ENCODE assay signal across 8 mouse cellular contexts in genomic region chr2:167061381-167062034, GRCm38 (mm10). TPM values are rescaled to one million over a fixed set of nuclear protein-coding genes. Genes with fewer than 3 reads are reported as not detected.
A peak's percentile ranks its signal among the peaks of the same experiment; 100 is the strongest.
DNase-seq lines count a peak whose midpoint lies in the region; ATAC-seq and TF ChIP-seq lines count a peak whose summit lies in the region.

No protein-coding gene starts in this region.

- intact Hi-C loops in left cerebral cortex, postnatal 10 days (cut with DNase I), result loop anchor here (5.0 kb wide), 1 partner anchor 44 kb away; the partner anchor contains the start of gene Ddx27

- no peak for ATAC-seq in embryonic facial prominence, embryonic 12.5 days (ENCODE audit: insufficient number of reproducible peaks, insufficient read depth, low FRiP score, low TSS enrichment)
- ATAC-seq in hindbrain, embryonic 16.5 days, result peak; percentile 13; the same call in 1 of the 2 replicates
- no peak; the same call in 1 of the 2 replicates for ATAC-seq in midbrain, embryonic 16.5 days

- peak overlapping the region; percentile 79 for H3K4me2 ChIP-seq in embryonic facial prominence, embryonic 12.5 days (replicated peaks)
- H3K4me2 ChIP-seq in hindbrain, embryonic 16.5 days (ENCODE audit: low read length), result peak overlapping the region; percentile 71
- peak overlapping the region; percentile 78 for H3K4me2 ChIP-seq in midbrain, embryonic 16.5 days (ENCODE audit: low read length)

- H3K27ac ChIP-seq in layer of hippocampus, adult 2 months, result peak overlapping the region; percentile 96
- no peak overlapping the region for H3K27ac ChIP-seq in embryonic facial prominence, embryonic 12.5 days
- H3K27ac ChIP-seq in hindbrain, embryonic 16.5 days (ENCODE audit: low read depth, low read length), result no peak overlapping the region
- H3K27ac ChIP-seq in midbrain, embryonic 16.5 days (ENCODE audit: low read length), result no peak overlapping the region

- no peaks in the 10 kb centered on the region for H3K9me3 ChIP-seq in embryonic facial prominence, embryonic 12.5 days
- H3K9me3 ChIP-seq in hindbrain, embryonic 16.5 days (ENCODE audit: control insufficient read depth, low read length), result no peaks in the 10 kb centered on the region
- no peaks in the 10 kb centered on the region for H3K9me3 ChIP-seq in midbrain, embryonic 16.5 days (replicated peaks; ENCODE audit: control insufficient read depth, low read length, poor library complexity, severe bottlenecking)

- peaks cover 40% of the 10 kb centered on the region for H3K36me3 ChIP-seq in embryonic facial prominence, embryonic 12.5 days
- H3K36me3 ChIP-seq in hindbrain, embryonic 16.5 days (ENCODE audit: control insufficient read depth, insufficient read depth, low read length), result peaks cover 27% of the 10 kb centered on the region
- H3K36me3 ChIP-seq in midbrain, embryonic 16.5 days (ENCODE audit: control insufficient read depth, insufficient read depth, low read length), result peaks cover 21% of the 10 kb centered on the region

- WGBS in embryonic facial prominence, embryonic 12.5 days, result 27% methylated on average over 11 of the region's 11 CpGs
- WGBS in hindbrain, embryonic 16.5 days, result 28% methylated on average over 11 of the region's 11 CpGs
- 32% methylated on average over 11 of the region's 11 CpGs for WGBS in midbrain, embryonic 16.5 days

- peaks cover 33% of the 10 kb centered on the region for H3K4me1 ChIP-seq in embryonic facial prominence, embryonic 12.5 days
- H3K4me1 ChIP-seq in hindbrain, embryonic 16.5 days (ENCODE audit: control insufficient read depth, insufficient read depth, low read depth, low read length), result peaks cover 30% of the 10 kb centered on the region
- peaks cover 33% of the 10 kb centered on the region for H3K4me1 ChIP-seq in midbrain, embryonic 16.5 days (ENCODE audit: control insufficient read depth, insufficient read depth, low read length)

- DNase-seq in layer of hippocampus, adult 2 months (ENCODE audit: low spot score in 2 of 2), result no peak
- no peak for DNase-seq in layer of hippocampus, postnatal 36 days
- DNase-seq in adipocyte (ENCODE audit: low spot score), result no peak
- DNase-seq in left cerebral cortex, postnatal 10 days (ENCODE audit: extremely low spot score in 1 of 2, low spot score in 2 of 2), result no peak
- no peak for DNase-seq in gastrocnemius, postnatal 4 days (ENCODE audit: low spot score in 2 of 2)

- TF ChIP-seq CTCF in layer of hippocampus, adult 2 months (conservative IDR thresholded peaks at IDR 0.05), result no peak

- H3K4me3 ChIP-seq in layer of hippocampus, adult 2 months, result peak overlapping the region; percentile 99
- H3K4me3 ChIP-seq in embryonic facial prominence, embryonic 12.5 days, result peak overlapping the region; percentile 86
- H3K4me3 ChIP-seq in hindbrain, embryonic 16.5 days (ENCODE audit: low read length), result peak overlapping the region; percentile 91
- peak overlapping the region; percentile 91 for H3K4me3 ChIP-seq in midbrain, embryonic 16.5 days (ENCODE audit: low read depth, low read length)

- H3K9ac ChIP-seq in embryonic facial prominence, embryonic 12.5 days, result peak overlapping the region; percentile 89
- peak overlapping the region; percentile 97 for H3K9ac ChIP-seq in hindbrain, embryonic 16.5 days (ENCODE audit: low read depth, low read length)
- H3K9ac ChIP-seq in midbrain, embryonic 16.5 days (ENCODE audit: low read depth, low read length), result peak overlapping the region; percentile 96

- H3K27me3 ChIP-seq in embryonic facial prominence, embryonic 12.5 days, result no peaks in the 10 kb centered on the region
- H3K27me3 ChIP-seq in hindbrain, embryonic 16.5 days (replicated peaks; ENCODE audit: control insufficient read depth, insufficient read depth, low read length), result no peaks in the 10 kb centered on the region
- no peaks in the 10 kb centered on the region for H3K27me3 ChIP-seq in midbrain, embryonic 16.5 days (ENCODE audit: control insufficient read depth, insufficient read depth, low read depth, low read length)

RNA-seq across cellular contexts. Expression of gene Znfx1, which starts 1.3 kb away (rescaled TPM):
- 10 to 100 TPM; 38.5 to 45.6 TPM for total RNA-seq in layer of hippocampus, adult 2 months (2021)
- total RNA-seq in layer of hippocampus, postnatal 36 days (2021), result 10 to 100 TPM; 42.7 to 49.1 TPM
- 7.2 and 7.6 TPM in 2 replicates for polyA plus RNA-seq in embryonic facial prominence, embryonic 12.5 days (2016; fragmentation: Nextera tagmentation; extraction: Ambion mirVana)
- 6.8 and 7.6 TPM in 2 replicates for polyA plus RNA-seq in hindbrain, embryonic 16.5 days (2015; fragmentation: Nextera tagmentation; extraction: Ambion mirVana)
- 6.2 and 8.0 TPM in 2 replicates for polyA plus RNA-seq in midbrain, embryonic 16.5 days (2015; fragmentation: Nextera tagmentation; extraction: Ambion mirVana)
- total RNA-seq in left cerebral cortex, postnatal 10 days (2021), result 10 to 100 TPM; 29.7 to 33.6 TPM
- 10 to 100 TPM; 17.9 to 18.6 TPM for total RNA-seq in gastrocnemius, postnatal 4 days (2021)

RNA-seq across cellular contexts. Expression of gene Ddx27, which starts 46.5 kb away (rescaled TPM):
- total RNA-seq in layer of hippocampus, adult 2 months (2021), result 10 to 100 TPM; 32.8 to 37.5 TPM
- 10 to 100 TPM; 28.6 to 34.2 TPM for total RNA-seq in layer of hippocampus, postnatal 36 days (2021)
- 57.4 and 60.2 TPM in 2 replicates for polyA plus RNA-seq in embryonic facial prominence, embryonic 12.5 days (2016; fragmentation: Nextera tagmentation; extraction: Ambion mirVana)
- 34.9 and 38.1 TPM in 2 replicates for polyA plus RNA-seq in hindbrain, embryonic 16.5 days (2015; fragmentation: Nextera tagmentation; extraction: Ambion mirVana)
- 37.6 and 37.8 TPM in 2 replicates for polyA plus RNA-seq in midbrain, embryonic 16.5 days (2015; fragmentation: Nextera tagmentation; extraction: Ambion mirVana)
- 10 to 100 TPM; 34.9 to 40.6 TPM for total RNA-seq in left cerebral cortex, postnatal 10 days (2021)
- 10 to 100 TPM; 19.1 to 22.9 TPM for total RNA-seq in gastrocnemius, postnatal 4 days (2021)
